Mouse (Mus musculus): Measurements from ENCODE around the gene Cage1. TPM values are rescaled to one million over a fixed set of nuclear protein-coding genes. Genes with fewer than 3 reads are reported as not detected.

The Cage1 gene
- total and polyA plus RNA-seq, 3 experiments = 0.33 to 7.2 (median 2.9) TPM

DNA sequence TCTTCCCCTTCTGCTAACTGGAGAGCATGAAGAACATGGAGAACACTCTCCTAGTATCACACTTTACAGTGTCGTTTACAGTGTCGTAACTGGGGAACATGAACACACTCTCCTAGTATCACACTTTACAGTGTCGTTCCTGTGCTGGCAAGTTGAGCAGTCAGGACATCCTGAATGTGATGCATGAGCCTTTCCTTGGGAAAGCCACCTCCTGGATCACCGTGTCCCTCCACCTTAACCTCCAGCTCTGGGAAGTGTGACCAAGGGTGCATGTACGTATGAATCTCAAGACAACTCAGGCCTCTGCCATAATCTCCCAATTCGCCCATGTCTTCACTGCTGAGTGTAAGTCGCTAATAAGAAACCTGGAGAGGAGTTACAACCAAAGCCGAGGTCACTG is 47.2 kb downstream of the Cage1 start:
- no peak for DNase-seq (ENCODE audit: low spot score)

DNA sequence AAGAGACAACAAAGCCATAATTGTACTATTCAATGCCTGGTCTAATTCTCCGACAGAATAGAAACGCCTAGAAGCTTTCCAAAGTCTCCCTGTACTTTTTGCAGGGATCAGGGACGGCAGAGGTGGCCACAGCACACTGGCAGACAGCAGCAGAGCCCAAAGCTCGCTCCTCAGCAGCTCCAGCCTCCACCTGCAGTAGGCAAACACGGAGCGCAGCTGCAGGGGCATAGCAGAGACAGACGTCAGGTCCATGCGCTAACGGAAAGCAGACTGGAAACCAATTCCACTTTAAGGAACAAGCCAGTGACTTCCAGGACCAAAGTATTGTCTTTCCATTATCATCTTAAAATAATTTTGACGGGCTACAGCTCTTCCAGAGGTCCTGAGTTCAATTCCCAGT is 50.7 kb downstream of the Cage1 start:
- ATAC-seq (ENCODE audit: extremely low read depth, insufficient number of reproducible peaks, low FRiP score, poor library complexity, severe bottlenecking) = no peak
- peaks cover 27% of the 10 kb centered on the region for H3K4me1 ChIP-seq (ENCODE audit: insufficient read depth, low read depth, low read length)
- peaks cover 97% of the 10 kb centered on the region for H3K36me3 ChIP-seq (replicated peaks)
- no peaks in the 10 kb centered on the region for H3K9me3 ChIP-seq (replicated peaks)
- no peak overlapping the region for H3K4me3 ChIP-seq (ENCODE audit: low read depth, low read length)
- H3K27me3 ChIP-seq (ENCODE audit: insufficient read depth, low read length) = no peaks in the 10 kb centered on the region
- no peak for DNase-seq (ENCODE audit: low spot score)
- TF ChIP-seq GATA1 (IDR thresholded peaks at IDR 0.05; ENCODE audit: borderline replicate concordance, low read length) = no peak

More for the DNA sequence above, 47.2 kb downstream of the Cage1 start:
- Histone ChIP-seq H3K9me3 (replicated peaks) (no peaks in the 10 kb centered on the region), H3K4me3 (ENCODE audit: low read depth, low read length) (no peak overlapping the region), H3K4me1 (ENCODE audit: insufficient read depth, low read depth, low read length) (peaks cover 35% of the 10 kb centered on the region), H3K27me3 (ENCODE audit: insufficient read depth, low read length) (no peaks in the 10 kb centered on the region), H3K36me3 (replicated peaks) (peaks cover 68% of the 10 kb centered on the region)
- ATAC-seq (ENCODE audit: extremely low read depth, insufficient number of reproducible peaks, low FRiP score, poor library complexity, severe bottlenecking) = no peak
- no peak for TF ChIP-seq CTCF (IDR thresholded peaks at IDR 0.05; ENCODE audit: low read depth, low read length)
- no peak for TF ChIP-seq TAL1 (conservative IDR thresholded peaks at IDR 0.05; ENCODE audit: low read depth, low read length)
- no peak for TF ChIP-seq POLR2AphosphoS5 (IDR thresholded peaks at IDR 0.05; ENCODE audit: insufficient replicate concordance, low read depth, low read length)
- no peak for TF ChIP-seq GATA2 (IDR thresholded peaks at IDR 0.05; ENCODE audit: borderline replicate concordance, low read depth, low read length)
- TF ChIP-seq GATA1 (IDR thresholded peaks at IDR 0.05; ENCODE audit: borderline replicate concordance, low read length) = no peak

DNA sequence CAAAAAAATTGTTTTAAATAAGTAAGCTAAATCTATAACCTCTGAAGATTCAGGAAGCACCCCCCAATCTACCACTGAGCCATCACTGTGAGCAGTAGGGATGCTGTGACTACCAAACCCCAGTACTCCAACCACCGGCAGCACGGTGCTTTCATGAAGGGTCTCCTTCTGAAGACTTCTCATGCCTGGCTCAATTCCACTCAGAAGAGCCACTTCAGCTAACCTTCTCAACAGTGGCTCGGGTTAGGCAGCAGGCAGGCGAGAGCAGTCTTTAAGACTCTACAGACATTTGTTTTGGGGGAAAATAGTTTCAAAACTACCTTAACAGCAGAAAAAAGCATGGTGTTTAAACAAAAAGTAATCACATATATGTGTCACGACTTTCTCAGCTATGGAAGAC is 55.8 kb downstream of the Cage1 start:
- Histone ChIP-seq H3K4me3 (ENCODE audit: low read depth, low read length) (no peak overlapping the region), H3K9me3 (replicated peaks) (no peaks in the 10 kb centered on the region), H3K27me3 (ENCODE audit: insufficient read depth, low read length) (no peaks in the 10 kb centered on the region), H3K4me1 (ENCODE audit: insufficient read depth, low read depth, low read length) (peaks cover 3% of the 10 kb centered on the region; the same call in 1 of the 2 replicates), H3K36me3 (replicated peaks) (peaks cover 96% of the 10 kb centered on the region)
- TF ChIP-seq GATA2 (IDR thresholded peaks at IDR 0.05; ENCODE audit: borderline replicate concordance, low read depth, low read length) = no peak
- no peak for TF ChIP-seq TAL1 (conservative IDR thresholded peaks at IDR 0.05; ENCODE audit: low read depth, low read length)
- no peak for TF ChIP-seq CTCF (IDR thresholded peaks at IDR 0.05; ENCODE audit: low read depth, low read length)
- no peak for TF ChIP-seq POLR2AphosphoS5 (IDR thresholded peaks at IDR 0.05; ENCODE audit: insufficient replicate concordance, low read depth, low read length)
- no peak for TF ChIP-seq GATA1 (IDR thresholded peaks at IDR 0.05; ENCODE audit: borderline replicate concordance, low read length)
- DNase-seq (ENCODE audit: low spot score) (no peak), ATAC-seq (ENCODE audit: extremely low read depth, insufficient number of reproducible peaks, low FRiP score, poor library complexity, severe bottlenecking) (no peak)

DNA sequence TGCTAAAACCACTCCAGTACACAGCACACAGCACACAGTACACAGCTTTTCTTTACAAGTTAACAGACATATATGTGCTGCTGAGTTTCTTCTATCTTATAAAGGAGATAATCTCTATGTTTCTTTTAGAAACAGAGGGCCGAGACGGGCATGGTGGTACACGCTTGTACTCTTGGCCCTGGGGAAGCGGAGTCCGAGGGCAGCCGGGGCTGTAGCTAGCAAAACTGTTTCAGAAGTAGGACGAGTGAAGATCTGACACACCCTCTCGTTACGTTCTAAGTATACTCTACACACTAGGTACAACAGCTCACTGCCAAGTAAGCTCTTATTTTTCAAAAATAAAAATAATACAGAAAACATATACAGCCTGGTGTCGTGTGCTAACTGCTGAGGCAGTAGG is 56.5 kb downstream of the Cage1 start:
- no peak for TF ChIP-seq CTCF (IDR thresholded peaks at IDR 0.05; ENCODE audit: low read depth, low read length)
- no peak for TF ChIP-seq GATA1 (IDR thresholded peaks at IDR 0.05; ENCODE audit: borderline replicate concordance, low read length)
- no peak for TF ChIP-seq GATA2 (IDR thresholded peaks at IDR 0.05; ENCODE audit: borderline replicate concordance, low read depth, low read length)
- no peak for TF ChIP-seq TAL1 (conservative IDR thresholded peaks at IDR 0.05; ENCODE audit: low read depth, low read length)
- TF ChIP-seq POLR2AphosphoS5 (IDR thresholded peaks at IDR 0.05; ENCODE audit: insufficient replicate concordance, low read depth, low read length) = no peak
- Histone ChIP-seq H3K27me3 (ENCODE audit: insufficient read depth, low read length) (no peaks in the 10 kb centered on the region), H3K9me3 (replicated peaks) (no peaks in the 10 kb centered on the region), H3K4me3 (ENCODE audit: low read depth, low read length) (no peak overlapping the region), H3K4me1 (ENCODE audit: insufficient read depth, low read depth, low read length) (peaks cover 3% of the 10 kb centered on the region; the same call in 1 of the 2 replicates), H3K36me3 (replicated peaks) (peaks cover 97% of the 10 kb centered on the region)
- DNase-seq (ENCODE audit: low spot score) (no peak), ATAC-seq (ENCODE audit: extremely low read depth, insufficient number of reproducible peaks, low FRiP score, poor library complexity, severe bottlenecking) (no peak)

DNA sequence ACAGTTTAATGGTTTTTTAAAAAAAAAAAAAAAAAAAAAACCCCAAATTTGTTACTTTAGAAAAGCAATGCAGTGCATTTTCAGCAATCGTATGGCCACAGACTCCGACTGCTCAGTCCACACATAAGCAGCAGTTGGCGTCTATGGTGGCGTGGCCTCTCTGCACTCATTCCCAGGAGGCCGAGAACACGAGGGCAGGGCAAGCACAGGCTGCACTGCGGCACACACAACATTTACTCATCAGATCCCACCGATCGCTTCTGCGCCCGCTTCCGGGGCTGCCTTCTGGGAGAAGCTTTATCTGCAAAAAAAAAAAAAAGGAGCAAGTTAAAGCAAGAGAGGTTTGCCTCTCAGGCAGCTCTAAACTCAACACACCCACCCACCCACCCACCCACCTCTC is 57.4 kb downstream of the Cage1 start:
- H3K9me3 ChIP-seq (replicated peaks) = no peaks in the 10 kb centered on the region
- peaks cover 99% of the 10 kb centered on the region for H3K36me3 ChIP-seq (replicated peaks)
- ATAC-seq (ENCODE audit: extremely low read depth, insufficient number of reproducible peaks, low FRiP score, poor library complexity, severe bottlenecking) (no peak), DNase-seq (ENCODE audit: low spot score) (no peak)
- no peaks in the 10 kb centered on the region for H3K27me3 ChIP-seq (ENCODE audit: insufficient read depth, low read length)
- no peak overlapping the region for H3K4me3 ChIP-seq (ENCODE audit: low read depth, low read length)
- TF ChIP-seq TAL1 (conservative IDR thresholded peaks at IDR 0.05; ENCODE audit: low read depth, low read length) = no peak
- TF ChIP-seq GATA2 (IDR thresholded peaks at IDR 0.05; ENCODE audit: borderline replicate concordance, low read depth, low read length) = no peak
- TF ChIP-seq POLR2AphosphoS5 (IDR thresholded peaks at IDR 0.05; ENCODE audit: insufficient replicate concordance, low read depth, low read length) = no peak
- no peak for TF ChIP-seq GATA1 (IDR thresholded peaks at IDR 0.05; ENCODE audit: borderline replicate concordance, low read length)
- no peak for TF ChIP-seq CTCF (IDR thresholded peaks at IDR 0.05; ENCODE audit: low read depth, low read length)
- H3K4me1 ChIP-seq (ENCODE audit: insufficient read depth, low read depth, low read length) = peaks cover 3% of the 10 kb centered on the region; the same call in 1 of the 2 replicates

DNA sequence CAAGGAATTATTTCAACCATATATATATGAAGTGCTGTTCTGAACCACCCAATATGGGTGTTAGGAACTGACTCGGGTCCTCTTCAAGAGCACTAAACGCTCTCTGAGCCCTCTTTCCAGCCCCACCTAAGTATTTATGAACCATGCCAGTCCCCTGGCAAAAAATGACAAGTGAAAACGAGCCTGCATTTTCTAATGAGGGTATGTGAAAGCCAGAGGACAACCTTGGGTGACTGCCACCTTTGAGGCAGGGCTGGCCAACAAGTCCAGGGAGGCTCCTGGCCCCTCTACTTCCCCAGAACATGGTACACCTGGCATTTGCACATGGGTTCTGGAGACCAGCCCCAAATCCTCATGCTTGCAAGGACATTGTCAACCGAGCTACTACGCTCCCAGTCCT is 62.1 kb downstream of the Cage1 start:
- H3K4me1 ChIP-seq (ENCODE audit: insufficient read depth, low read depth, low read length) = peaks cover 10% of the 10 kb centered on the region
- DNase-seq (ENCODE audit: low spot score) = no peak
- no peaks in the 10 kb centered on the region for H3K27me3 ChIP-seq (ENCODE audit: insufficient read depth, low read length)
- TF ChIP-seq CTCF (IDR thresholded peaks at IDR 0.05; ENCODE audit: low read depth, low read length) = no peak
- TF ChIP-seq GATA2 (IDR thresholded peaks at IDR 0.05; ENCODE audit: borderline replicate concordance, low read depth, low read length) = no peak
- no peak for TF ChIP-seq TAL1 (conservative IDR thresholded peaks at IDR 0.05; ENCODE audit: low read depth, low read length)
- no peak for TF ChIP-seq GATA1 (IDR thresholded peaks at IDR 0.05; ENCODE audit: borderline replicate concordance, low read length)
- TF ChIP-seq POLR2AphosphoS5 (IDR thresholded peaks at IDR 0.05; ENCODE audit: insufficient replicate concordance, low read depth, low read length) = no peak
- H3K9me3 ChIP-seq (replicated peaks) = no peaks in the 10 kb centered on the region
- H3K36me3 ChIP-seq (replicated peaks) = peaks cover 94% of the 10 kb centered on the region
- no peak overlapping the region for H3K4me3 ChIP-seq (ENCODE audit: low read depth, low read length)
- no peak for ATAC-seq (ENCODE audit: extremely low read depth, insufficient number of reproducible peaks, low FRiP score, poor library complexity, severe bottlenecking)

DNA sequence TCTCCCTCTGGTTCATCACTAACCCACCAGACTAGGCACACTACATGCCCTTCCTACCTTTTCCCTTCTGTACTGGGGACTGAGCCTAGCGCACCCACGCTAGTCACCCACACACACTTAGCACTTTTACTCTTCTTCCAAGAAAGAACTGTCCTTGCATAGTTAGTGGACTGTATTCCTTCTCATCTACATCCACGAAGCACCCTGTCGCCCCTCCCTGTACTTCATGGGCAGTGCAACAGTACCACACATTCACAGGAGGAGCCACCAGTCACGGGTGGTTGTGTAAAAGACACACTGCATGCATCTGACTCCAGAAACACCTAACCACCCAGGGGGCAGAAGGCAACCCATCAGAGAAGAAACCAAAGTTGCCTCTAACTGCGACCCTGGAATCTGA is 62.8 kb downstream of the Cage1 start:
- H3K27me3 ChIP-seq (ENCODE audit: insufficient read depth, low read length) = no peaks in the 10 kb centered on the region
- no peaks in the 10 kb centered on the region for H3K9me3 ChIP-seq (replicated peaks)
- H3K4me3 ChIP-seq (ENCODE audit: low read depth, low read length) = no peak overlapping the region
- peaks cover 88% of the 10 kb centered on the region for H3K36me3 ChIP-seq (replicated peaks)
- DNase-seq (ENCODE audit: low spot score) = no peak
- peaks cover 13% of the 10 kb centered on the region for H3K4me1 ChIP-seq (ENCODE audit: insufficient read depth, low read depth, low read length)
- TF ChIP-seq CTCF (IDR thresholded peaks at IDR 0.05; ENCODE audit: low read depth, low read length) (no peak), POLR2AphosphoS5 (IDR thresholded peaks at IDR 0.05; ENCODE audit: insufficient replicate concordance, low read depth, low read length) (0 out of 2 replicates have a peak, but pooled peaks have one; percentile 33), TAL1 (conservative IDR thresholded peaks at IDR 0.05; ENCODE audit: low read depth, low read length) (no peak), GATA2 (IDR thresholded peaks at IDR 0.05; ENCODE audit: borderline replicate concordance, low read depth, low read length) (no peak), GATA1 (IDR thresholded peaks at IDR 0.05; ENCODE audit: borderline replicate concordance, low read length) (no peak)
- ATAC-seq (ENCODE audit: extremely low read depth, insufficient number of reproducible peaks, low FRiP score, poor library complexity, severe bottlenecking) = no peak
